Mouse (Mus musculus) embryonic facial prominence, embryonic 14.5 days (tissue): ENCODE measurements around the gene Arid3a. TPM values are rescaled to one million over a fixed set of nuclear protein-coding genes. Genes with fewer than 3 reads are reported as not detected.

ENCODE experiments used
- ATAC-seq: fragments of 200-750 bp; cut with Nextera tagmentation; 2 replicates; pipeline ENCODE4 v1.8.0; 2017; ENCODE audit warnings: low read depth, moderate number of reproducible peaks, moderate TSS enrichment
- DNase-seq: peaks from one replicate; pipeline ENCODE4 v3.0.0-alpha.2; 2015; ENCODE audit warnings: low spot score
- H3K27ac ChIP-seq: fragments of 300-500 bp; sonication (generic); replicated peaks from 2 replicates; pipeline ENCODE4 v1.5.1; 2014; ENCODE audit warnings: low read depth, mild to moderate bottlenecking, low read length, moderate library complexity
- H3K27me3 ChIP-seq: fragments of 300-500 bp; sonication (generic); replicated peaks from 2 replicates; pipeline ENCODE4 v1.6.1; 2014; ENCODE audit warnings: low read length; ENCODE audit not compliant: control insufficient read depth, insufficient read depth
- H3K36me3 ChIP-seq: fragments of 300-500 bp; sonication (generic); 2 replicates; pipeline ENCODE4 v1.6.1; 2014; ENCODE audit warnings: low read length, mixed read lengths; ENCODE audit not compliant: control insufficient read depth, insufficient read depth
- H3K4me1 ChIP-seq: fragments of 300-500 bp; sonication (generic); 2 replicates; pipeline ENCODE4 v1.6.1; 2014; ENCODE audit warnings: antibody characterized with exemption, low read length; ENCODE audit not compliant: control insufficient read depth, insufficient read depth
- H3K4me2 ChIP-seq: fragments of 300-500 bp; sonication (generic); 2 replicates; pipeline ENCODE4 v1.6.1; 2014; ENCODE audit warnings: low read depth, mild to moderate bottlenecking, low read length, moderate library complexity, mixed read lengths
- H3K4me3 ChIP-seq: fragments of 300-500 bp; sonication (generic); 2 replicates; pipeline ENCODE4 v1.5.1; 2014; ENCODE audit warnings: low read depth, mild to moderate bottlenecking, low read length
- H3K9ac ChIP-seq: fragments of 300-500 bp; sonication (generic); 2 replicates; pipeline ENCODE4 v1.6.1; 2014; ENCODE audit warnings: low read depth, mild to moderate bottlenecking, low read length, moderate library complexity, mixed read lengths
- H3K9me3 ChIP-seq: fragments of 300-500 bp; sonication (generic); 2 replicates; pipeline ENCODE4 v1.6.1; 2016; ENCODE audit warnings: low read length; ENCODE audit not compliant: control insufficient read depth
- WGBS: fragments of 180-500 bp; shearing (Covaris S2); extraction: QIAGEN DNeasy Blood & Tissue Kit; methylation state at CpG from one replicate; pipeline ENCODE4 v1.1.7; 2014; 5-methylcytosine and 5-hydroxymethylcytosine counted together
- polyA plus RNA-seq: library from polyadenylated mRNA; unstranded; fragments of >200 nt; fragmentation: Nextera tagmentation; extraction: Ambion mirVana; gene quantifications from 2 replicates; pipeline ENCODE4 v1.2.1, GENCODE M21; 2014

Arid3a gene
- polyA plus RNA-seq, 1 experiment from 2014 or later = 3.1 TPM

DNA sequence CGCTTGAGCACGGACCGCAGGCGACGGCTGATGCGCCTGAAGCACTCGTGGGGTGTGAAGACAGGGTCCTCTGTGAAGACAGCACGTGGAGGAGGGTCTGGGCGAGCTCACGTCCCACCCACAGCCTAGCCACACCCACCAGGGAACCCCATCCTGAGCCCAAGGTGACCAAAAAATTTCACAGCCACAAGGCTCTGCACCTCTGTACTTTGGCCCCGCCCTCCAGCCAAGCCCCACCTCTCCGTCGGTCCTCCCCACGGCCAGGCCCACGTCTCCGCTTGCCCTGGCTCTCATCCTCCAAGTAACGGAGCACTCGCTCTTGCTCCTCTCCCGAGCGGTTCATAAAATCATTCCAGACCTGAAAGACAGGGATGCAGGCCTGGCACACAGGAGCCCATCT is 14.4 kb upstream of the Arid3a start:
- Histone ChIP-seq H3K27ac (no peak overlapping the region), H3K4me3 (no peak overlapping the region), H3K36me3 (peaks cover 26% of the 10 kb centered on the region), H3K4me2 (no peak overlapping the region), H3K9me3 (no peaks in the 10 kb centered on the region), H3K4me1 (peaks cover 8% of the 10 kb centered on the region), H3K9ac (no peak overlapping the region), H3K27me3 (peaks cover 1% of the 10 kb centered on the region)
- WGBS = 60% methylated on average over 20 of the region's 20 CpGs
- ATAC-seq = no peak
- no peak for DNase-seq

DNA sequence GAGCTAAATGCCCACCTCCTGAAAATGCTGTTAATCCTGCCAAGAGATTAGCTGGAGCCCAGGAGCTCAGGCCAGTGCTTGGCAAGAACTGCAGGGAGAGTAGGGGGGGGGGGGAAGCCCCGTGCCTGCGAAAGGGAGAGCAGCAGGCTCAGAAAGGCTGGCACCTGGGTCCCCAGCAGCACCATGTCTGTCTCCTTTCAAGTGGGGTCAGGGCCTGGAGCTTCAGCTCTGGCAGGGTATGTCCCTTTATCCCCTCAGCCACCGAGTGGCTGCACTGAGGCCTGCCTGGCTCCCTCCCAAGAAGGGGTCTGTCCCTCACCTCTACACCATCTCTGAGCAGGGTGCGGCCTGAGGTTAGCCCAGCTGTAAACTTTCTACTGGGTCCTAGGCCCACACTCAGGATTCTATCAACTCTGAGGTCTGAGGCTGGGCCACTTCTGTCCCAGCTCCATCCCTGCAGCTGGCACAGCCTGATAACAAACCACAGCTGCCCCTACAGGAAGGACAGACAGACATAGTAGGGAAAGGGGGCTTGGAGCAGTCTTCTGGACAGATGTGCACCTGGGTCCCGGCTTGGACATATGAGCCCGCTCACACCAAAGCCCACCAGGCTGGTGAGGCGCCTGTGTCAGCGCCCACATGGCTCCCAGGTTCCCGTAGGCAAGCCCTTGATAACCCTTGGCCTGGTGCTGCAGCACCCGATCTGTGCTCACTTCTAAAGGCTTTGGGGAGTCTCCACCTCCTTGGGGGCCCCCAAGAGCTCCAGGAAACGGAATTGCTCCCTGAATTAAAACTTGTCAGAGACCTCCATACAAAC is 12.5 kb upstream of the Arid3a start:
- Histone ChIP-seq H3K4me2 (no peak overlapping the region), H3K4me3 (no peak overlapping the region)

DNA sequence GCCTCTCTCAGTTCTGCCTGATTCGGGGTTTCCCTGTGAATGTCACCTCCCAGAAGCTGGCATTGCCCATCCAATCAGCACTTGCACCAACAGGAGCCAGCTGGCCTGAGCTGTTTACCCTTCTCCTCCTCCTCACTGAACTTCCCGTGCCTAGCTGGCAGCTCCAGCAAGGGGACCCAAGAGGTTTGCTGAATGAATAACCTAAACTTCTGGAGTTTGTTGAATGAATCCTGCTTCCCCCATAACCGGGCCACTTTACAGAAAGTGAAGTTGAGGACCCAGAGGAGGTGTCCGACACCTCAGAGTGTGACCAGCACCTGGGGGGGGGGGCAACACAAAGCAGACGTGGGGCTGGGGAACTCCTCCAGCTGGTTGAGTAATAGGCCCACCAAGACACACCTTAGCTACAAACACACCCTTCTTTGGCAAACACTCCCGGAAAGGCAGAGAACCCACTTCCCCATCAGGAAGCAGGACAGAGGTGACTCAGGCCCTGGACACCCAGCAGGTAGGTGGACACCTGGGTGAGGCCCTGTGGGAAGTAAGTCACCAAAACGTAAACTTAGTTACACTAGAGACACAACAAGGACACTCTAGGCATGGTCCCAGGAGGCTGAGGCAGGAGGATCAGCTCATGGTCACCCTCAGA is 11.8 kb upstream of the Arid3a start:
- H3K4me1 ChIP-seq = peaks cover 8% of the 10 kb centered on the region
- peaks cover 26% of the 10 kb centered on the region for H3K36me3 ChIP-seq
- no peaks in the 10 kb centered on the region for H3K9me3 ChIP-seq
- peaks cover 28% of the 10 kb centered on the region for H3K27me3 ChIP-seq
- ATAC-seq = no peak
- H3K4me3 ChIP-seq = no peak overlapping the region
- H3K9ac ChIP-seq = 0 out of 2 replicates have a peak overlapping the region, but pooled peaks have one; percentile 20
- 67% methylated on average over 6 of the region's 7 CpGs for WGBS
- no peak for DNase-seq
- no peak overlapping the region for H3K27ac ChIP-seq
- peak overlapping the region; percentile 97; the same call in 1 of the 2 replicates for H3K4me2 ChIP-seq

More for the DNA sequence above, 12.5 kb upstream of the Arid3a start:
- Histone ChIP-seq H3K9me3 (no peaks in the 10 kb centered on the region), H3K27ac (no peak overlapping the region), H3K36me3 (peaks cover 26% of the 10 kb centered on the region), H3K9ac (peak overlapping the region; percentile 22; the same call in 1 of the 2 replicates), H3K4me1 (peaks cover 8% of the 10 kb centered on the region), H3K27me3 (peaks cover 20% of the 10 kb centered on the region)
- ATAC-seq = no peak
- DNase-seq = no peak
- WGBS = 77% methylated on average over 8 of the region's 11 CpGs

DNA sequence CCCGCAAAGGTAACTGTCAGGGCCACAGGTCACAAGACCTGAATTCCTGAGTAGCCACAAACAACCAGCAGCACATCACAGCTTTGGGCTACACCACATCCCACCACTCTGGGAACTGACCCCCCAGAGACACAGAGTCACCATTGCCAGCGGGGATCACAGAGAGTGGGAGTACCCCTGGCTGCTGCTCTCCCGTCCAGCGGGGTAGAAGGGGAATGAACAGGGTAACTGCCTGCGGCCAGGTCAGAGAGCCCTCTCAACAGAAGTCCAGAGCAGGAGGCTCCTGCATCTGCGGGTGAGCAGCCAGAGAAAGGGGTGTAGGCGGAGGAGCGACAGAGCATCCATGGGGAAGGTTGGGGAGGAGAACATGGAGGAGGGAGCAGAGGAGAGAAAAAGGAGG is 10.8 kb upstream of the Arid3a start:
- ATAC-seq = no peak
- Histone ChIP-seq H3K36me3 (peaks cover 16% of the 10 kb centered on the region), H3K4me3 (peak overlapping the region; percentile 82), H3K9ac (peak overlapping the region; percentile 97), H3K27me3 (peaks cover 38% of the 10 kb centered on the region), H3K9me3 (no peaks in the 10 kb centered on the region), H3K4me2 (peak overlapping the region; percentile 97), H3K27ac (peak overlapping the region; percentile 85; the same call in 1 of the 2 replicates), H3K4me1 (peaks cover 15% of the 10 kb centered on the region)
- DNase-seq = no peak
- WGBS = 5% methylated on average over 8 of the region's 8 CpGs

DNA sequence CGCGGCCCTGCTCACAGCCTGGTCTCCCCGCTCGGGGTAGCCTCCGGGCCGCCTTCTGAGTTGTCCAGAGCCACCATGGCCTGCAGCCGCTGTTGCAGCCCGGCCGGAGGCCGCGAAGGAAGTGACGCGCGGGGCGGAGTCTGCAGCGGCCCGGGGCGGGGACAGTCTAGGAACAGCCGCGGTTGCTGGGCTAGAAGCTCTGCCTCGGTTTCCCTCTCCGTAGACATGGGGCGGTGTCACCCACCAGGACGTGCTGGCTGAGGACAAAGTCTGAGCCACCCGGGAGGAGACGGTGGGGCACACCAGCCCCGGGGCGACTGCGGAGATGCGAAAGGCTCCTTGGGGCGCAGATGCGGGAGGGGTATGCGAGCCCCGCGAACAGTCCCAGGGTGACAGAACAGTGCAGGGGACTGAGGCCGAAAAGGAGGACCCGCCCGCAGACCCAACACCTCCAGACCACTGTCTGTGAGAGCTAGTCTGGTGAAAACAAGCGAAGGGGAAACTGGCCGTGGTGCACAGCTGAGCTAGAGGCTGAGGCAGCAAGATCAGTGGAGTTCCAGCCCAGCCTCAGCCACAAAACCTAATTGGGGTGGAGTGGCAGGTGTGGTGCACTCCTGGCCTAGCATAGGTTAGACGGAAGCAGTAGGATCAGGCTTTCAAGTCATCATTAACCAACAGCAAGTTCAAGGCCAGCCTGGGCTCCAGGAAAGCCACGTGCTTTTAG is 9.9 kb upstream of the Arid3a start, which contains the start of gene Kiss1r:
TSS of gene Kiss1r (plus strand) at position 164 of the 724 bp plus-strand sequence.
- peaks cover 47% of the 10 kb centered on the region for H3K27me3 ChIP-seq
- peak within 1 kb of the TSS; percentile 97 for H3K9ac ChIP-seq
- WGBS = 3% methylated on average over 23 of the region's 42 CpGs
- peak within 1 kb of the TSS; percentile 97 for H3K4me2 ChIP-seq
- peak within 1 kb of the TSS; percentile 82 for H3K4me3 ChIP-seq
- peak; percentile 85 for DNase-seq
- peaks cover 7% of the 10 kb centered on the region for H3K36me3 ChIP-seq
- ATAC-seq = peak; percentile 89
- H3K4me1 ChIP-seq = peaks cover 21% of the 10 kb centered on the region
- peak within 1 kb of the TSS; percentile 85 for H3K27ac ChIP-seq
- no peaks in the 10 kb centered on the region for H3K9me3 ChIP-seq

- H3K27me3 ChIP-seq = peaks cover 53% of the 10 kb centered on the region
- H3K4me3 ChIP-seq = peak overlapping the region; percentile 82
- DNase-seq (no peak), ATAC-seq (no peak)
- WGBS = 68% methylated on average over 5 of the region's 5 CpGs
- H3K4me1 ChIP-seq = peaks cover 21% of the 10 kb centered on the region
- peaks cover under 1% of the 10 kb centered on the region; the same call in 1 of the 2 replicates for H3K36me3 ChIP-seq
- H3K4me2 ChIP-seq = peak overlapping the region; percentile 97
- H3K9ac ChIP-seq = peak overlapping the region; percentile 97
- no peaks in the 10 kb centered on the region for H3K9me3 ChIP-seq
- no peak overlapping the region for H3K27ac ChIP-seq
These were observed 9.2 kb upstream of the Arid3a start for GRCm38 (mm10) chr10:79917532-79918100.

DNA sequence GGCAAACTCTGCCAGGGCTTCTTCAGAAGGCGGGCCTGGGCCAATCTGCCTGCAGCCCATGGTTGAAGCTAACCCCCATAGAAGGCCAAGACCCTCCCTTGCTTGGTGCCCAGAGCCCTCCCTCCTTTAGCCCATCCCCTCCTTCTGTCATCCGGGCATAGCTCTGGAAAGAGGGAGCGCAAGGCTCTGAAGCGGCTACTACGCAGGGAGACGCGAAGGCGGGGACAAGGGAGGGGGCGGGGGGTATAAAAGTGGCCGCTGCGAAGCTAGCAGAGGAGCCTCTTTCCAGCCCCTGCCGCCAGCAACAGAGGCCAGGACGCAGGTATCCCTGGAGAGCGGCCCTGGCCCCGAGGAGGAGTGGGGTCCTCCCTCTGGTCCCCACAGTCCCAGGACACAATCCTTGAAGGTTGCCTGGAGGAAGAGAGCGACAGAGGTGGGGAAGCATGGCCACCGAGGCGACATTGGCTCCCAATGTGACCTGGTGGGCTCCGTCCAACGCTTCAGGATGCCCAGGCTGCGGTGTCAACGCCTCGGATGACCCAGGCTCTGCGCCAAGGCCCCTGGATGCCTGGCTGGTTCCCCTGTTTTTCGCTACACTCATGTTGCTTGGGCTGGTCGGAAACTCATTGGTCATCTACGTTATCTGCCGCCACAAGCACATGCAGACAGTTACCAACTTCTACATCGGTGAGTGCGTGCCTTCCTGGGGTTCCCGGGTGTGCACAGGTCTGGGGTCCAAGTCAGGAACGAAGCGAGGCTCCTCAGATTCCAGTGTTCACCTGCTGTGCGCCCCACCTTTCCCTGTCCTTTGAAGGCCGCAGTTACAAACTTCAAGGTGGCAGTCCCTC is 8.4 kb upstream of the Arid3a start:
- Histone ChIP-seq H3K4me2 (peak overlapping the region; percentile 40), H3K27me3 (peaks cover 60% of the 10 kb centered on the region), H3K9ac (peak overlapping the region; percentile 45; the same call in 1 of the 2 replicates), H3K4me3 (peak overlapping the region; percentile 18), H3K27ac (no peak overlapping the region), H3K9me3 (no peaks in the 10 kb centered on the region), H3K4me1 (peaks cover 21% of the 10 kb centered on the region), H3K36me3 (no peaks in the 10 kb centered on the region)
- DNase-seq = no peak
- WGBS = 6% methylated on average over 32 of the region's 35 CpGs
- no peak for ATAC-seq
